Mouse (Mus musculus) lung, adult 2 months (tissue): ENCODE data around the gene Mybpc1. TPM values are rescaled to one million over a fixed set of nuclear protein-coding genes. Genes with fewer than 3 reads are reported as not detected.
"Not testable (repeated sequence)": the region's sequence is repeated elsewhere in the genome, so short reads cannot be mapped to it uniquely, and the experiment has no call there.

Source experiments
- DNase-seq: peaks from one replicate; pipeline ENCODE4 v3.0.0; 2022
- H3K4me1 ChIP-seq: fragments of 200-500 bp; 2 replicates; pipeline ENCODE4 v1.6.1; 2011; ENCODE audit warnings: low read length; ENCODE audit not compliant: control insufficient read depth, insufficient read depth
- H3K4me3 ChIP-seq: fragments of 200-500 bp; replicated peaks from 2 replicates; pipeline ENCODE3; 2011; ENCODE audit warnings: low read depth, mild to moderate bottlenecking, control low read depth, low read length; ENCODE audit errors: extremely low read depth
- CTCF ChIP-seq: fragments of 200-500 bp; IDR thresholded peaks from 2 replicates; pipeline ENCODE4 v1.5.1; 2011; ENCODE audit warnings: mild to moderate bottlenecking, low read length, control low read depth; ENCODE audit not compliant: insufficient read depth
- POLR2A ChIP-seq: fragments of 200-500 bp; IDR thresholded peaks from 2 replicates; pipeline ENCODE4 v1.6.1; 2011; ENCODE audit warnings: low read depth, mild to moderate bottlenecking, control low read depth, low read length, borderline replicate concordance; ENCODE audit errors: extremely low read depth
- WGBS: fragments of 180-500 bp; shearing (Covaris S2); methylation state at CpG from one replicate; pipeline ENCODE4 v1.1.7; 2018; 5-methylcytosine and 5-hydroxymethylcytosine counted together
- polyA plus RNA-seq: library from polyadenylated mRNA; depleted of rRNA; stranded (reverse); fragments of >200 nt; gene quantifications from 2 replicates; pipeline ENCODE4 v1.2.3, GENCODE M21; 2012

Mybpc1 gene
- polyA plus RNA-seq, 1 experiment, result 18.2 TPM

DNA sequence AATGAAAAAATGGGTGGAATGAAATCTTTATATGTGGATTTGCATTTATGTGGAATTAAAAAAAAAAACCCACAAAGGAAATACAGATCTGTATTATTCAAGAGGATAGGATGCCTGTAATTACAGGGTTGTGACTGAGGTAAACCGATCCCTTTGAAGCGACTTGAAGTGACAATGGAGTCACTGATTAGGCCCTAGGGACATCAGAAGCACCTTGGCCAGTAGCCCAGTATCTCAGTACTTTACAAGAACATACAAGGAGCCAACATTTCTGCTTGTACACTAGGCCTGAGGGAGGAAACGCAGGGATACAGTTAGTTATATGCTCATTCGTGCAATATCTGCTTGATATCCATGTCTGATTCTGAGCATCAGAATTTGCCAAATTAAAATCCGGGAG, 32.8 kb downstream of the Mybpc1 start:
- DNase-seq, result no peak
- WGBS, result 68% methylated on average over 5 of the region's 5 CpGs

DNA sequence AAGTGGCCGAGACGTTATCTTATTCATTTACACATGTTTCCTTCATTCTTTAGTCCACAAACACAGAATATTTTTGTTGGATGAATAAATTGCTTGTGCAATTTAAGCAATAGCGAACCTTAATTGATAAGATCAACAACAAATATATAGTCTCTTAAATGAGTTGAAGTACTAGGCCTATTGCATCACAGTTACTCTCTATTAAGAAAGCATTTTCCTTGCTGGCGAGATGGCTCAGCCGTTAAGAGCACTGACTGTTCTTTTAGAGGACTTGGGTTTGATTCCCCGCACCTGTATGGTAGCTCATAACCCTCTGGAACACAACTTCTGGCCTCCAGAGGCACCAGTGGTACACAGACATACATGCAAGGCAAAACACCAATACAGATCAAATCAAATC, 47.9 kb downstream of the Mybpc1 start:
- no peaks in the 10 kb centered on the region for H3K4me1 ChIP-seq
- 83% methylated on average over 6 of the region's 6 CpGs for WGBS
- DNase-seq, result no peak

More for the DNA sequence above, 32.8 kb downstream of the Mybpc1 start:
- Histone ChIP-seq H3K4me3 (no peak overlapping the region), H3K4me1 (no peaks in the 10 kb centered on the region)
- TF ChIP-seq POLR2A (no peak), CTCF (no peak)

DNA sequence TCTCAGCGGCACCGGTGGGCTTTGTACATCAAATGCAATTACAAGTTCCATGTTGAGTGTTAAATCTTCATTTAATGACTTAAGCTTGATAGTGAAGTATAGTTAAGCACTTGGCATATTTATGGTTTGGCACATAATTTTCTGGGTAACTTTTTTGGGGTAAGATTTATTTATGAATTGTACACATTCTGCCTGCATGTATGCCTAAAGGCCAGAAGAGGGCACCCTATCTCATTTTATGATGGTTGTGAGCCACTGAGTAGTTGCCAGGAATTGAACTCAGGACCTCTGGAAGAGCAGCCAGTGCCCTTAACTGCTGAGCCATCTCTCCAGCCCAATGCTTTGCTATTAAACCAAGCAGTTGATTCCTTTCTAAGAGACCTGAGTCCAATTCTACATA, 52.2 kb downstream of the Mybpc1 start:
- Histone ChIP-seq H3K4me3 (no peak overlapping the region), H3K4me1 (no peaks in the 10 kb centered on the region)
- 79% methylated on average over 2 of the region's 2 CpGs for WGBS
- DNase-seq, result no peak
- TF ChIP-seq CTCF (no peak), POLR2A (no peak)

More for the DNA sequence above, 47.9 kb downstream of the Mybpc1 start:
- no peak for TF ChIP-seq POLR2A
- TF ChIP-seq CTCF, result no peak
- no peak overlapping the region for H3K4me3 ChIP-seq

DNA sequence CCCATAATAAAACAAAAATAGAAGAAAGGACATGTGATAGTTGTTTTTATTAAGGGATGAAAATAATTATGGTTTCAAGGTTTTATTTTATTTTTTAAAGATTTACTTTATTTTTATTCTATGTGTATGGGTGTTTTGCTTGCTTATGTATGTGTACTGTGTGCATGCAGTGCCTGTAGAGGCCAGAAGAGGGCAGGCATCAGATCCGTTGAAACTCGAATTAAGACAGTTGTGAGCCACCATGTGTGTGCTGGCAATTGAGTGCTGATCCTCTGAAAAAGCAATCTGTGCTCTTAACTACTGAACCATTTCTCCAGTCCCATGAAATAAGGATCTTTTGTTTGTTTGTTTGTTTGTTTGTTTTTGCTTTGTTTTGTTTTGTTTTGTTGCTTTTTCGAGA, 54.7 kb downstream of the Mybpc1 start:
- no peak overlapping the region for H3K4me3 ChIP-seq
- H3K4me1 ChIP-seq, result no peaks in the 10 kb centered on the region
- DNase-seq, result no peak
- no peak for TF ChIP-seq CTCF
- WGBS, result 70% methylated on average over 3 of the region's 3 CpGs

DNA sequence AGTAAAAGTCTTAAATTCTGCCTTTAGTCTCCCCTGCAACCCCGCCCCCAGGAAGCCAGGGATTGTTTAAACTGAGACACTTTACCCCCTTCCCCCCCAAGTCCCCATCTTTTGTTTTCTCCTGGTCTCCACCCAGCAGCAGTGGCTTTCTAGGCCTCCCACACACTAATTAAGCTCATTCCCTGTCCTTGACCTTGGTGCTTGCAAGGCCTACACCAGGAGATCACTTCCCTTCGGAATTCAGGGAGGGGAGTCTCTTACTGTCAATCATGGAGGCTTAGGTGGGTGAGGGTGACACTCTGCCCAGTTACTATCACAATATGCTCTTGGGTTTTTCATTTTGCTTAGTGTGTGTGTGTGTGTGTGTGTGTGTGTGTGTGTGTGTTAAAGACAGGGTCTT, 57.3 kb downstream of the Mybpc1 start:
- no peak for DNase-seq
- Histone ChIP-seq H3K4me3 (no peak overlapping the region), H3K4me1 (no peaks in the 10 kb centered on the region)
- 53% methylated on average over 2 of the region's 2 CpGs for WGBS
- no peak for TF ChIP-seq POLR2A
- TF ChIP-seq CTCF, result no peak

- 64% methylated on average over 5 of the region's 5 CpGs for WGBS
- DNase-seq, result no peak
Measured at GRCm38 (mm10) chr10:88530631-88531030, 74.3 kb downstream of the Mybpc1 start.

DNA sequence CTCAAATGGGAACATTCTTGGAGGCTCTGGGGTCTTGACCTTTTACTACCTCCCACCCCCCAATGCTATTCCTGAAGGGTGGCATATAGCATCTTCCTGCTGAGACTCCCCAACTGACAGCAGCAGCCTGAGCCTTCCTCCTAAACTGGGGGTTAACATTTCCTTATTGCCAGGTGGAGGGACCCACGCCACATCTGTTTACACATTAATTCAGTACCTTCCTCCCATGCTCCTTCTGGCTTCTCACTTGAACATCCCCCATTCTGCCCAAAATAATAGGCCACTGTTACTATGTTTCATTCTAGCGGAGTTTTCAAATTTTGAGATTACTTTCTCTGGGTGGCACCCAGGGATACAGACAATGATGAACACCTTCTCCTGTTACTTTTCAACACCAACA, 80.9 kb downstream of the Mybpc1 start:
- DNase-seq, result no peak
- TF ChIP-seq POLR2A (no peak), CTCF (no peak)
- no peak overlapping the region for H3K4me3 ChIP-seq
- 71% methylated on average over 2 of the region's 2 CpGs for whole genome bisulfite sequencing
- H3K4me1 ChIP-seq, result no peaks in the 10 kb centered on the region

More at GRCm38 (mm10) chr10:88530631-88531030, 74.3 kb downstream of the Mybpc1 start:
- TF ChIP-seq POLR2A (no peak), CTCF (no peak)
- Histone ChIP-seq H3K4me1 (no peaks in the 10 kb centered on the region), H3K4me3 (no peak overlapping the region)

DNA sequence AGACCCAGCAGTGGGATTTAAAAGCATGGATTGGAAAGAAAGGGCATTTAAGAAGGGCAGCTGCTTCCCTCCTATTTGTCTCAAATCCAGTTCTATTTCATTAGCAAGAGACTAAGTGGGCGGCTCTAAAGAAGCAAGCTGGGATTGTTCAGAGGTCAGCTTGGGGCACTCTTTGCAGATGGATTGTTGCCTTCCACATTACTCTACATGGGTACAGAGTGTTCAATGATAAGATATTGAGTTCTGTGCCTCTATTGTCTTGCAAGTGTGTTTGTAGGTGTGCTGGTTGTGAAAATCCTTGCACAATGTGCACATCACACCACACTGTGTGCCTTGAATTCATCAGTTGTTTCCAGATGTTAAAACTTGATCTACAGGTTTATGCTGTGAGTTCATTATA, 81.7 kb downstream of the Mybpc1 start:
- TF ChIP-seq POLR2A, result no peak
- TF ChIP-seq CTCF, result no peak
- H3K4me3 ChIP-seq, result no peak overlapping the region
- no peak for DNase-seq
- 83% methylated on average over 1 of the region's 1 CpGs for WGBS
- H3K4me1 ChIP-seq, result no peaks in the 10 kb centered on the region

DNA sequence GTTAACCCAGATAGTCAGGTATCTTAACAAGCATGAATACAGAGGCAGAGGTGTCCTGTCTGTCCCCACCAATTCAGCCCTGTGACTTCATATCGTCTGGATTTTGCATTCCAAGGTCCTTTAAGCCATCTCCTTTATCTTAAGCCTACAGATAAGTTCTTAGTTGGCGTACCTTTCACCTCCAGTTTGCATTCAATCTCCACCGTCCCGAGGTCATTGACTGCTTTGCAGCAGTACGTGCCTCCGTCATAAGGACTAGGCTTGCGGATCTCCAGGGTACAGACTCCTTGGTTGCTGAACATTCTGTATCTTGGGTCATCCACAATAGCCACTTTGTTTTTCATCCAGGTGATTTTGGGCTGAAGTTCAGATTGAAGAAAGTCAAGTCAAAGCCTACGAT, 82.2 kb downstream of the Mybpc1 start:
- no peak for DNase-seq
- Histone ChIP-seq H3K4me3 (no peak overlapping the region), H3K4me1 (no peaks in the 10 kb centered on the region)
- WGBS, result 77% methylated on average over 8 of the region's 8 CpGs
- TF ChIP-seq CTCF (no peak), POLR2A (no peak)

- WGBS, result 72% methylated on average over 7 of the region's 7 CpGs
- DNase-seq, H3K4me1 ChIP-seq, H3K4me3 ChIP-seq: not testable (repeated sequence)
Measured at GRCm38 (mm10) chr10:88515049-88515448, 89.9 kb downstream of the Mybpc1 start.

DNA sequence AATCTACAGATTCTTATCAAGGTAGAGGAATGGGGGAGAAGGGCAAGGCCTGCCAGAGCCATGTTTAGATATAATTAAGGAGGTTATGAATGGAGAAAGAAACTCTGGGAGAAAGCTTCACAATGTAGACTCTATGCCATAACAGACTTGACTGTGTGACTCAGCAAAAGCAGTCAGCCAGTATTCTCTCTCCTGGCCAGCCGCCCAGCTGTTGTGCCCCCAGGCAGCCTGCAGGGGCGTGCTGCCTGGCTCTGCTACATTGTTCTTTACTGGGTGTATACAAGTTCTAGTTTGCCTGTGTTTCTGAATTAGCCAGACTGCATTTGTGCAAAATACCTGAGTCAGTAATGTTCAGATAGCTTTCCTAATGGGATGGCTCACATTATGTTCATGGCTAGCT, 90.5 kb downstream of the Mybpc1 start:
- no peak overlapping the region for H3K4me3 ChIP-seq
- 51% methylated on average over 2 of the region's 2 CpGs for WGBS
- TF ChIP-seq POLR2A (no peak), CTCF (peak; percentile 43)
- DNase-seq, result peak; percentile 53
- H3K4me1 ChIP-seq, result no peaks in the 10 kb centered on the region
